Mouse (Mus musculus) urinary bladder, adult 18-20 months (tissue): ENCODE results near the gene Fgr.
"Not testable (repeated sequence)": the region's sequence is repeated elsewhere in the genome, so short reads cannot be mapped to it uniquely, and the experiment has no call there.

Experiments used
- DNase-seq, 2 experiments: peaks; one replicate each; pipeline ENCODE4 v3.0.0; 2022; ENCODE audit warnings: low spot score in 2 of 2, mixed read lengths in 2 of 2

Gene Fgr

DNA sequence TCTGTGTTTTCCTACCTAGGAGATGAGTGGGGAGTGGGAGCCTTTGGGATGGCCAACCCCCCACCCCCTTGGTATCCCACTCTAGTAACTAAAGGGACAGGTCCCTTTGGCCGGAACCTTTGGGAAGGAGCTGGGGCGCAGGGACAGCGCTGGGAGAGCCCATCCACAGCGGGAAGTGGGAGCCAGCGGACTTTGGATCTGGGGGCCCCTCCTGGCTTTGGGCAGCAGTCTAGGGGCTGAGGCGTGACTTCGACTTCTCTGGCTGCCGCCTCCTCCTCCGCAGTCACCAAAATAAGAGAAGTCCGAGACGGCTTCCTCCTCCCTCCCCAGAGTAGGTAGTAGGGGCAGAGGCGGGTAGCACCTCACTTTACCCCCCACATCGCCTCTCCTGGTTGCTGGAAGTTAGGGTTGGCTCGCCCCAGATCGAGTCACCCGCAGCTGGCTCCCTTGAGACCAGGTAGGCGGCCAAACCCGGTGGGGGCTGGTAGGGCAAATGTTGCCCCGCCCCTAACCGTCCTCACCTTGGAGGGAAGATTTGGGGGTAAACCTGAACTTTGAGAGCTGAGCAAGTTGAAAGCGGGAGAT lies at the start of gene Fgr:
TSS of gene Fgr (plus strand) at position 282 of the 585 bp plus-strand sequence.
- no peak for DNase-seq

DNA sequence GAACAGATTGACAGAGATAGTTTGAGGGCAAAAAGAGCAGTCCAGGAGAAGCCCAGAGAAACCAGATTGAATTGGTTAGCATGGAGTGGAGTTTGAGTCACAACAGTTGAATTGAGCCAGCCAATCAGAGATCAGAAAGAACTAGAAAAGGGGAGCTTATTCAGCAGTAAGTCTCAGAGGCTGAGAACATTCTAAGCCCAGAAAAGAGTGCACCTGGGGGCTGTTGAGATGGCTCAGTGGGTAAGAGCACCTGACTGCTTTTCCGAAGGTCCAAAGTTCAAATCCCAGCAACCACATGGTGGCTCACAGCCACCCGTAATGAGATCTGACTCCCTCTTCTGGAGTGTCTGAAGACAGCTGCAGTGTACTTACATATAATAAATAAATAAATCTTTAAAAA lies 47.4 kb upstream of the Fgr start:
- not testable (repeated sequence) for DNase-seq

DNA sequence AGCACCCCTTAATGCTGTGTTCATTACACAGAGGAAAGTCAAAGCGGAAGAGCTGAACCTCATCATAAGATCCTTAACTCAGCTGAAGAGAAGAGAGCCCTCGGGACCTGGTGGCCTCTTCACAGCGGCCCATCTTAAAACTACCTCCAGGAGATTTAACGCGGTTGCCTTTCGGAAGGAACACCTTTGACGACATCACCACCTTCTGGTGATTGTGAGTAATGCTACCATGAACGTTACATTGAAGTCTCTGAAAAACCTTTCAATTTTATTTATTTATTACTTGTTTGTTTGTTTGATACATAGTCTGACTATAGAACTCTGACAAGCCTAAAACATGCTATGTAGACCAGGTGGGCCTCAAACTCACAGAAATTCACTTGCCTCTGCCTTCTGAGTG lies 43.1 kb upstream of the Fgr start:
- no peak for DNase-seq

DNA sequence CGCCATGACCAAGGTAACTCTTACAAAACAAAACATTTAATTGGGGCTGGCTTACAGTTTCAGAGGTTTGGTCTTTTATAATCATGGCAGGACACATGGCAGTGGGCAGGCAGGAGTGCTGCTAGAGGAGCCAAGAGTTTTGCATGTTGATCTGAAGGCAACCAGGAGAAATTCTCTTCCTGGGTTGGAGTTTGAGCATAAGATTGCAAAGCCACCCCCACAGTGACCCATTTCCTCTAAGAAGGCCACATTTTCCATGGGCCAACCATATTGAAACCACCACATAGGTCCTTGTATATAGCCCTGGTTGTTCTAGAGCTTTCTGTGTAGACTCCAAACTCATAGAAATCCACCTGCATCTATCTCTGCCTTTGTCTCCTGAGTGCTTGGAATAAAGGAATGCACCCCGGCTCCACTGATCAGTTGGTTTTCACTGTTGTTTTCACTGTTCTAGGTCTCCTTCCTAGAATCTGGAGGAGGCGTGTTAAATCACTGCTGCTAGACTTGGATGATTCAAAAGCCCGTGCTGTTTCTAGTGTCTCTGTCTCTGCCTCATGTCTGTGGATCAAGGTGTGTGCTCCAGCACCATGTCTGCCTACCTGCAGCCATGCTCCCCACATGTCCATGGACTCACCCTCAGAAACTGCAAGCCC lies 41.0 kb upstream of the Fgr start:
- DNase-seq = no peak

DNA sequence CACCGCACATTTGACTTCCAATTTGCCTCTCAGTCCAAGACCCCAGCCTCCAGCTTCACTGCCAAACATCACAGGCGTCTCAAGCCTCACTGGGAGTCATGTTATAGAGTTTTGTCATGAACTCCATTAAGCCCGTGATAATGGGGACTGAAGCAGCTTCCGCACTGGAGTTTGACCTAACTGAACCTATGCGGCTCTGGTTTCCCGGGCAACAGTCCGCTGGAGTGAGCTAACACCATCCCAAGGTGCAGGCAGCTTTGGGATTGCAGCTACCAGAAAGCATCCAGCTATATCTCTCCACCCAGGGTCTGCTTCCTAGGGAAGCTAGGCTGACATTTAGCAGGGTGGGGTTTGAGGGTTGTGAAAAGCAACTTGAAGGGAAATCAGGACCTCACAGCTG lies 39.3 kb upstream of the Fgr start:
- DNase-seq = no peak

DNA sequence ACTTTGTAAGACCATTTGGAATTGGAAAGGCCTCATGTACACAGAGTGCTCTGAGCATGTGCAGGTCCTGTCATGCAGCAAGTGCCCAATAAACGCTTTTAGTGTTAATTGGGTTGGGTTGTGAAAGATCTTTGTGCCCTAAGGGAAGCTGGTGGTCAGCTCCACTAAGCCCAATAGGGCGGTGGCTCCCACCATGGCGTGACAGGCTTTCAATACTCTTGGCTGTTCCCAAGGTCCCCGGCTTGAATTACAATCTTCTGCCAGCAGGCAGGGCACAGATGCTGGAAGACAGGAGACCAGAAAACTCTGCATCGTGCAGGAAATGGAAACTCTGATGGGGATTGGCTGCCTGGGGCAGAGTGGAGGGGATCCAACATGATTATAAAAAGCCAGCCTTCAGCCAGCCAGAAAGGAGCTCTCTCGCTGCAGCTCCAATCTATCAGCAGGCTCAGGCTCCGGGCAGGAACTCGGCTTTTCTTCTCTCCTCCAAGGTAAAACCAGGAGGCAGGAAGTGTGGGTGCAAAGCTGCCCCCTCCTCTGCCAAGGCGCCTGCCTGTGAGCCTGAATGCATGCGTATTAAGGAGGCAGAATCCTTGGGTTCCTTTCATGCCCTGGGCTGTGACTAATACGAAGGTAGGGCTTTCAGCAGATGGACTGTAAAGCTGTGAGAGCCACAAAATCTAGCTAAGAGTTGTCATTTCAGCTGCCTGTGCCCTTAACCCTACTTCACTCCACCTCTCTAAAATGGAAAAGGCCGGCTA lies 35.5 kb upstream of the Fgr start:
- no peak for DNase-seq

DNA sequence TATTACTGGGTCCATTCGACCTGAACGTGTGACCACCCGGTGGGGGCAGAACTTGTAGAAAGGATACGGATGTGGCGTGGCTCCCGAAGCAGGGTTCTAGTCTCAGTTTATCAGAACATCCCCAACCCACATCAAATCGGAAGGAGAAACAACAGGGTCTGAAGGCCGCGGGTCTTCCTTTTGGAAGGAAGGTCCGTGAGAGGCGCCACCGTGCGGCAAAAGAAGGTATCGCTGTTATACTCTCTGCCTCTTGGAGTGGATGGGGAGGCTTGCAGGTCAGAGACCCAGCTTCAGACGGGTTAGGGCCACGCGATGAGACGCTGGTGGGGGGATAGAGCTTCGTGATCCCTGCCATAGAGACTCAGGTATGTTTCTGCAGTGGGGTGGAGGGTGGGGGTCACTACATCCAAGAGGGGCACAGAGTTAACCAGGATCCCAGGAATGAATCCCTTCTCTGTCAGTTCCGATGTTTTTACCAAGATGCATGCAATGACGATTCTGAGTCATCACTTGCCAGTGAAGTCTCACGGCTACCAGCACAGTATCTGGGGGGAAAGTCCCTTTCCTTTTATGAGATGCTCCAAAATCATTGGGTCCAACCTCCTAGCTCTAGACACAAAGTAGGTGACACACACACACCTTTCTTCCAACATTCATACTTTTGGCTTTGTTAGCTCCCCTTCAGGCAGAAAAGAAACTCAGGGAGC lies 34.3 kb upstream of the Fgr start:
- DNase-seq = peak; percentile 20 to 54

DNA sequence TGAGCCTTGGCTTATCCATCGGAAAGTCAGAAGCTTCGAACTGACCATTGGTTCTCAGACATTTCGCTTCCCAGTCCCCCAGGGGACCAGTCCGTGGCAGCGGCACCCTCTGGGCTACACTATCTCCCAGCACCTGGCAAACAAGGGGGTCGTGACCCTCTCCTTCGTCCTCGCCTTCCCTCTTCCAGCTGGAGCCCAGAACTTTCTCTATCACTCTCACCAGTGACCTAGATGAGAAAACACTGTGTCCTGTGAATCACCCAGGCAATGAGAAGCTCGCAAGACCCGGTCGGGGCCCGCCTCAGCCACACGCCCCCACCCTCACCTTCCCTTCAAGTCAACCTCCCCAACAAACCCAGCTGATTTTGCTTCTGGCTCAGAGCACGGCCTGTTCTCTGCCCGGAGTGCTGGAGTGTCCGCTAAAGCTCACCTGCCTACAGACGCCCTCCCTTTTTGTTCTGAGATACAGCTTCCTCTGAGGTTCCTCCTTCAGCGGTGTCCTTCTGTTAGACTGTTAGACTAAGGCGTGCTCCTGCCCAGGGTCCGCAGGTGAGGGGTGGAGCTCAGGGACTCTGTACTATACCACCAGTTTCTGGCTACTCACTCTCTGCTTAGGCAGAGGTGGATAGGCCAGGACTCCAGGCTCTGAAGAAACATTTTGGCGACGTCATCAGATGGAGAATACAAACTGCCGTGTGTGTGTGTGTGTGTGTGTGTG lies 32.7 kb upstream of the Fgr start:
- DNase-seq = no peak

DNA sequence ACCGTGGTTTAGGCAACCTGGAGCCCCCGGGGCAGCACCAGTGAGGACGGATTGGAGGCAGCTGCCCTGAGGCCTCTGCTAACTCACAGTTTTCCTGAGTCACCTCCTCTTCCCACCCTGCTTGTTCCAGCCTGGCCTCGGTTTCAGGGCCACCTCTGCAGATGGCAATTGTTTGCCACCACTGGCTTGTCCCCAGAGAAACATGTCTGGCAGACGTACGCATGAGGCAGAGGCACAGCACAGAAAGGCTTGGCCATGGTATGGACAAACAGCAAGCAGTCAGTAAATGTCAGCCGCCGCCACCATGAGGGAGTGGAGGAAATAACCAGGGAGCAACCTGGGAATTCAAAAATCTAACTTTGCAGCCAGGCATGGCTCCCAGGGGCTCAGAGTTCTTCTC lies 30.8 kb upstream of the Fgr start:
- DNase-seq = no peak

DNA sequence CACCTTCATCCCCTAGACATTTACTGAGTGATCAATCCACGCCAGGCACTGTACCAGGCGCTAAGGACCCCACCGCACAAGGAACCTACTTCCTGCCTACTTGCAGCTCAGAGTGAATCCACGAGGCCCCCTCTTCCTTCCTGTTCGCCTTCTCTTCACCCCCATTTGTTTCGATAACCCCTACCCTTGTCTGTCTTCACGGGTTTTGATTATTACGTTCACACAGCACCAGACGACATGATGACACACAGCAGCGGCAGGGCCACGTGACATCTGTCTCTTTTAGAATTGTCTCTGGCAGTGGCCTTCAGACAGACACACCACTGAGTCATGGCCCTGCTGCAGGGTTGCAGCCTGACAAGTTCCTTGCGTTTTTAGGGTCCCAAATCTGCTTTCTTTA lies 29.8 kb upstream of the Fgr start:
- no peak for DNase-seq

DNA sequence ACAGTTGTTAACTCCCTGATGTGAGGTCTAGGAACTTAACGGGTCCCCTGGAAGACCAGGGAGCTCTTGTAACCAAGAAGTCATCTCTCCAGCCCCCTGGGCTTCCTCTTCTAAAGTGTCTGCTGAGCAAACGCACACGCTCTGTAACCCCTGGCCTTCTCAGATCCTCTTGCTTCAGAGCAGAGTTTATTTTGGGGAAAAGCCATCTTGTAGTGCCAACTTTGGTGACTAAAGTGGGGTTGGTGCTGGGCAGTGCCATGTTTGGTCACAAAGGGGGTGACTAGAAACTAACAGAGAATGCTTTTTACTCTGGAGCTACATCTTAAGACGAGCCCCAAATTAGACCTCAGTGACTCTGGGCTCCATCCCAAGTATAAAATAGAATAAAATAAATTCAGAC lies 29.1 kb upstream of the Fgr start:
- DNase-seq = no peak

DNA sequence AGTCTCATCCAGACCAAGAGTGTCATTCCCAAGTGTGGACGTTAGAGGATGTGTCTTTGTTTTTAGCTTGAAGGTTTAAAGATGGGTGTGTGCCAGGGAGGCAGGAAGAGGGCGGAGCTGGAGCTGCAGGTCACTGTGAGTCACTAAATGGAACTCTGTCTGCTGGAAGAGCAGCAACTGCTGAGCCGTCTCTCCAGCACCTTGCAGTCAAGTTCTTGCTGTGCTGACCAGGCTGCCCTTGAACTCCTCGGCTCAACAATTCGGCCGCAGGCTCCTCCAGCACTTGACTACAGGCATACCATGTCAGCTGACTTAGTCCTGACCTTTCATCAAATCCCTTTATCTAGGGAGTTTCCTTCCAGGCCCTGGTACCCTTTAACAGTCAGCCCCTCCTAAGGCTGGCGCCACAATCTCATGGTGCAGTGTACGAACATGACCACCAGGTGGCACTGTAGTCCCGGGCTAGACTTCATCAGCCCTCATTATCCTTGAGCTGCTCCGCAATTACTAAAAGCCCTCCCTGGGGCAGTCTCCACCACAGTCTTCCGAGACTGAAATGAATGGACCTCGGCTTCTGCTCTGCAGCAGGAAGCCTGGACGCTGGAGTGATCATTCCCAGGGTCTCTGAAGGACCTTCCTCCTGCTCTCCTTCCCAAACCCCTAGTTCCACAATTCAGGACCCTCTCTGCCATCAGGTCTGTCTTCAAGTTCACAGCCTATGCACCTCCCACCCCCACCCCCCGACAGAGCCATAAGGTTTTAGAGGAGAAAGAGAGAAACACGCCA lies 28.4 kb upstream of the Fgr start:
- DNase-seq = peak; percentile 79 to 81

DNA sequence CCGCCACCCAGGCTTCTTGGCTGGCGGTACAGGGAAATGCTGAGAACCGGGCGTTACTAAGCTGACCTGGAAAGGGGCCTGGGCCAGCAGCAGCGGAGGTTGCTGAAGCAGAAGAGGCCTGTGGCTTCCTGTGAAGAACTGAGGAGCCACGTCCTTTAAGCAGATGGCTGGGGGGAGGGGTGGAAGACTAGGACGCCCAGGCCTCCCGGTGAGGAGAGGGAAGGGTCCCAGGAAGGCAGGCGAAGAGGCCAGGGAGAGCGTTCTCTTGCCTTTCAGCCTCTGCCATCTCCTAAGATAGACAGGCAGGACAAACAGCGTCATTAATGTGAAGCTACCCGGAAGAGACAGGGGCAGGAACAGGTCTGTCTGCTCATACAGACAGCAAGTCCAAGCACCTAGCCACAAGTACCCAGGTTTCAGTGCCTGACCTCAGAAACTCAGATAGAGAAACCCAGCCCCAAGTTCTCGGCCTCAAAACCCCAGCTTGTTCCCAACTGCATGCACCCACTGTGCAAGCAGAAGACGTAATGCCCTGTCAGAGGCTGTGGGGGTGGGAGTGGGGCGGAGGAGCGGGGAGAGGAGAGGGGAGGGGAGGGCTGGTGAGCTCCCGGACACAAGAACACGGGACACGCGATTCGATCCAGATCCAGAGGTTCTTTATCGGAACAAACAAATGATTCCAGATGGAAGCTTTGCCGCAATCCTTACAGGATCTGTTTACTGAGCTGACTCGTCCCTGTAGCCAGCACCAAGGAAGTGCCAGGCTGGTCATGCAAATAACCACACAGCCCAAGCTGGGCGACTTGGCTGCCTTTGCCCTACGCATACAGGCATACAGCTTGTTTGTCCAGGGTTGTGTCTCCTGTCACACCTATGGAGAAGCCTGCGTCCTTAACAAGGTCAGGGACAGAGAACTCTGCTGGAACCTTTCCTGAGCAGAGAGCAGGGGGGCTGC lies 27.6 kb upstream of the Fgr start:
- DNase-seq = peak; percentile 38 to 56

DNA sequence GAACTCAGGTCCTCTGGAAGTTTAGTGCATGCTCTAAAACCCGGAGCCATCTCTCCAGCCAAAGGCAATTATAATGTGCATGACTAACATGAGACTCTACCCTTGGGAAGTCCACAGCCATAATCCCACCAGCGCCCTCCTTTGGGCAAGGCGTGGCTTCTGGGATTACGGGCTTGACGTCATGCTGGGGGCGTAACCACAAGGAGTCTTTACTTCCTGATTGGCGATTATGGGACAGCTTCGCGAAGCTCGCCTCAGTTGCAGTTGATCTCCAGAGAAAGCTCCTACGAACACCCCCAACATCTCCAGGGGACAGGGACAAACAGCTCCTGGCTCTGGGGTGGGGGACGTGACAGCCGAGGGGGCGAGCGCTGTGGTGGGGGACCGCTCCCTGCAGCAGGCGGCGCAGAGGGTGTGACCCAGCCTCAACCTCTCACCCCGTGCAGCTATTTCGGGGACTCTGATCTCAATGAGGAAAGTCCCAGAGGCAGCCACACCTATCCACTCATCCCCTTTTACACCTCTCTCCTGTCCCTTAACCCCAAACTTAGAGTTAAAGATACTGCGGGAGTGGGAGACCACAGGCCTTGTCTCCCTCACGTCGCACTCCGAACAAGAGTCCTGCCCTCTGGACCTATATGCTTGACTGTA lies 23.9 kb upstream of the Fgr start:
- no peak for DNase-seq

DNA sequence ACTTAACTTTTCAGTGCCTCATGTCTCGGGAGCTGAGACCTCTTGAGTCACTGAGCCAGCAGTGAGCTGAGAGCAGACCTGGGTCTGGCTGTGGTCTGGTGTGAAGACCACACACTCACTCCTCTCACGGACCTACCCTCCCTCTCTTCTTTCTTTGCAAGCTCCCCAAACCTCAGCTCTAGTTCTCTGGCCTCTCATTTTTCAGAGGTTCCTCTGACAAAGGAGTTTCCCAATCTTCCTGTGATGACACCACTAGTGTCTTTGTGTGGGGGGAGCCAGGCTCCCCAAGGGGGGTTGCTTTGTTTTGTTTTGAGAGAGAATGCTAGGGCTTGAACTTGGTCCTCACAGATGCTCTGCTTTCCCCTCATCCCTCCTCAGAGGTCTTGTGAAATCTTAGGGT lies 22.9 kb upstream of the Fgr start:
- DNase-seq = no peak

DNA sequence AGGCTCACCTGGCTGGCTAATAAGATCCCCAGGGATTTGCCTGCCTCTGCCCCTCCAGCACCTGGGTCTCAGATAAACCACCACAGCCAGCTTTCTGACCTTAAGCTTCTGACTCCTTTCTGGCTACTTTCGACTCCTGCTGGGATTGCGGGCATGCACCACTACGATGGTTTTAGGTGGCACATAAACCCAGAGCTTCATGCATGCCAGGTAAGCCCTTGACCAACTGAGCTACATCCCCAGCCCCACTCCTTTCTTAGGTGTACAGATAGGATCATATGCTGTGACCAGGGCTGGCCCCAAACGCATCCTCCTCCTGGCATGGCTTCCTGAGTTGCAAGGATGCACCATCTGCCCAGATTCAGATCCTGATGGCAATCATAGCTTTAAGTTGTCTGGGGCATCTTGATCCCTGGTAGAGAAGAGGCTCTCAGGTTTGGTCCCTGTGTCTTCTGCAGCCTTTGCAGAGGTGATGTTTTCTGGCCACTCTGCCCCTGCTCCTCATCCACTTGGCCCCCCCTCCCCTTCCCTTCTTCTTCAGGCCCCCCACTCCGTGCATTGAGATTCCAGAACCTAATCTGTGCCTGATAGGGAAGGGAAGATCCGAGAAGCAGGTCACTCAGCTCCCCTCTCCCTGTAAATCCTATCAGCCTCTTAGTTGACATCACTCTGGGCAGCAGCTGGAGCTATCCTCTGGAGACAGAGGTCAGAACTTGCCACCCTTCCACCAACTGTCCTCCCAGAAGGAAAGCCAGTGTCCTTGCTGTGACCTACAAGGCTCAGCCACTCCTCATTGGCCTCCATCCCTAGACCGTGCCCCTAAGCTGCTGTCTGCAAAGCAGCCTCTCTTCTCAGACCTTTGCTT lies 19.1 kb upstream of the Fgr start:
- DNase-seq = no peak

DNA sequence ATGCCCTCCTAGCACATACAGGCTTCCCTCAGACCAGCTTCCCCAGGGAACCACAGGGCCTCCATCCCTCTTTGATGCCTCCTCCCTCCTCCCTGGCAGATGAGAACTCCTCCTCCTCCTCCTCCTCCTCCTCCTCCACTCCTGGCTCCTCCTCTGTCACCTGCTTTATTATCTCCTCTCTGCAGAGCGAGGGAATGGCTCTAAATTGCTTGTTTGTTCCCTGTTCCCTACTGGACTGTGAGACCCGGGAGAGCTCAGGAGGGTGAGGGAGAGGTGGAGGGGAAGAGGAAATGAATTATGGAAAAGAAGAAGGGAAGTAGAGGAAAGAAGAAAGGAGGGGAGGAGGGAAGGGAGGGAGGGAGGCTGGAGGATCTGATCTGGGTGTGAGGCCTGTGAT lies 18.5 kb upstream of the Fgr start:
- no peak for DNase-seq
